Mouse (Mus musculus) liver, embryonic 15.5 days (tissue): ENCODE data around the gene 4930583I09Rik. TPM values are rescaled to one million over a fixed set of nuclear protein-coding genes. Genes with fewer than 3 reads are reported as not detected.

Experiments used
- ATAC-seq: fragments of 200-750 bp; cut with Nextera tagmentation; 2 replicates; pipeline ENCODE4 v1.8.0; 2017; ENCODE audit warnings: moderate number of reproducible peaks, mild to moderate bottlenecking, moderate library complexity; ENCODE audit not compliant: insufficient read depth
- H3K27ac ChIP-seq: fragments of 300-500 bp; sonication (generic); replicated peaks from 2 replicates; pipeline ENCODE4 v1.5.1; 2015; ENCODE audit warnings: mild to moderate bottlenecking, inconsistent platforms
- H3K27me3 ChIP-seq: fragments of 300-500 bp; sonication (generic); 2 replicates; pipeline ENCODE4 v1.6.1; 2015; ENCODE audit warnings: mild to moderate bottlenecking, inconsistent platforms
- H3K36me3 ChIP-seq: fragments of 300-500 bp; sonication (generic); replicated peaks from 2 replicates; pipeline ENCODE4 v1.6.1; 2015; ENCODE audit warnings: moderate library complexity, mild to moderate bottlenecking, inconsistent platforms
- H3K4me1 ChIP-seq: fragments of 300-500 bp; sonication (generic); replicated peaks from 2 replicates; pipeline ENCODE4 v1.6.1; 2015; ENCODE audit warnings: inconsistent platforms
- H3K4me2 ChIP-seq: fragments of 300-500 bp; sonication (generic); 2 replicates; pipeline ENCODE4 v1.6.1; 2015; ENCODE audit warnings: moderate library complexity, mild to moderate bottlenecking, inconsistent platforms
- H3K4me3 ChIP-seq: fragments of 300-500 bp; sonication (generic); replicated peaks from 2 replicates; pipeline ENCODE4 v1.5.1; 2015; ENCODE audit warnings: mild to moderate bottlenecking, inconsistent platforms
- H3K9ac ChIP-seq: fragments of 300-500 bp; sonication (generic); 2 replicates; pipeline ENCODE4 v1.6.1; 2015; ENCODE audit warnings: moderate library complexity, mild to moderate bottlenecking, inconsistent platforms
- H3K9me3 ChIP-seq: fragments of 300-500 bp; sonication (generic); replicated peaks from 2 replicates; pipeline ENCODE4 v1.6.1; 2016; ENCODE audit warnings: inconsistent platforms
- WGBS: fragments of 180-500 bp; shearing (Covaris S2); methylation state at CpG from one replicate; pipeline ENCODE4 v1.1.7; 2015; ENCODE audit warnings: mixed read lengths; ENCODE audit not compliant: insufficient replicate concordance; 5-methylcytosine and 5-hydroxymethylcytosine counted together
- polyA plus RNA-seq: library from polyadenylated mRNA; unstranded; fragments of >200 nt; fragmentation: Nextera tagmentation; extraction: Ambion mirVana; gene quantifications from 2 replicates; pipeline ENCODE4 v1.2.1, GENCODE M21; 2015

Gene 4930583I09Rik
- polyA plus RNA-seq = not detected in 2 replicates

GRCm38 (mm10) chr17:64835928-64836327 lies at the start of gene 4930583I09Rik:
4930583I09Rik (minus strand) TSS chr17:64836071.
- ATAC-seq = no peak
- H3K27ac ChIP-seq = no peak within 1 kb of the TSS
- no peak within 1 kb of the TSS for H3K4me3 ChIP-seq
- H3K36me3 ChIP-seq = no peaks in the 10 kb centered on the region
- H3K9ac ChIP-seq = no peak within 1 kb of the TSS
- no peak within 1 kb of the TSS for H3K4me2 ChIP-seq
- H3K4me1 ChIP-seq = no peaks in the 10 kb centered on the region
- no peaks in the 10 kb centered on the region for H3K9me3 ChIP-seq
- whole genome bisulfite sequencing = 46% methylated on average over 6 of the region's 6 CpGs
- H3K27me3 ChIP-seq = no peaks in the 10 kb centered on the region

DNA sequence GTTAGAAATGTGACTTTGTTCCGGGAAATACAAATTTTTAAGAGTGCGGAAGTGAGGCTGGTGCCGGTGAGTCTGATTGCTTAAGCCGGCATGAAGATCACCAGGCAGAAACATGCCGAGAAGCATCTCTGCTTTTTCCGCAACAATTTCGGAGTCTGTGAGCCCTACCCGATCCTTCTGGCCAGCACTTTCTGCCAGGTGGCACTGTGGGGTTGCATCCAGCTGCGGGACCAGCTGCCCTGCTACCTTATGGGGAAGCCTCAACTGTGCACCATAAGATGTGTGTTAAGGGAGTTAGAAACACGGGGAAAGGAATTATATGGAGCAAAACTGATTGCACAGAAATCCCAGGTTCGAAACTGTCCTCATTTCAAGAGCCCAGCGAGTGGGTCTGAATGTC lies 40.2 kb upstream of the 4930583I09Rik start:
- no peaks in the 10 kb centered on the region for H3K9me3 ChIP-seq
- no peaks in the 10 kb centered on the region for H3K36me3 ChIP-seq
- H3K4me3 ChIP-seq = no peak overlapping the region
- H3K9ac ChIP-seq = no peak overlapping the region
- 66% methylated on average over 12 of the region's 12 CpGs for WGBS
- H3K27me3 ChIP-seq = no peaks in the 10 kb centered on the region
- no peak for ATAC-seq
- no peak overlapping the region for H3K4me2 ChIP-seq
- H3K4me1 ChIP-seq = no peaks in the 10 kb centered on the region
- no peak overlapping the region for H3K27ac ChIP-seq

DNA sequence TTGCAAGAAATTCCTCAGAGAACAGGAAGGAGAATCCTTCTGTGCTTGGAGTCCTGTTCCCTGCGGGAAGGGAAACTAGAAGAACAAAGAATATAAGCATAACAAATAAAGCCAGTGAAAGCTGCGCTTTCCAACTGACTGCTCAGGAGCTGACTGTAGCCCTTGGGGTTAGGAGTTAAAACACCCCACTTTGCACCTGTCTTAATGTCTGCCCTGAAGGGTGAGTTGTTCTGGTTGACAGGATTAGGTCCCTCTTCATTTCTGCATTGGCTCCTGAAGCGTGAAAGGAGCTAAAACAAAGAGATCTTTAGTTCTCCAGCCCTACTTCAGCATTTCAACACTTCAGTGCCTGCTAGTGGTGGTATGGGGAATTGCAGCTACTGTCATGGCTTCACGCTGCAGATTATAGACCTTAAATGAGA lies 37.8 kb upstream of the 4930583I09Rik start:
- Histone ChIP-seq H3K27me3 (no peaks in the 10 kb centered on the region), H3K4me2 (no peak overlapping the region), H3K4me1 (no peaks in the 10 kb centered on the region), H3K27ac (no peak overlapping the region), H3K4me3 (no peak overlapping the region), H3K9ac (no peak overlapping the region), H3K36me3 (no peaks in the 10 kb centered on the region), H3K9me3 (no peaks in the 10 kb centered on the region)
- 32% methylated on average over 4 of the region's 4 CpGs for WGBS
- ATAC-seq = no peak

DNA sequence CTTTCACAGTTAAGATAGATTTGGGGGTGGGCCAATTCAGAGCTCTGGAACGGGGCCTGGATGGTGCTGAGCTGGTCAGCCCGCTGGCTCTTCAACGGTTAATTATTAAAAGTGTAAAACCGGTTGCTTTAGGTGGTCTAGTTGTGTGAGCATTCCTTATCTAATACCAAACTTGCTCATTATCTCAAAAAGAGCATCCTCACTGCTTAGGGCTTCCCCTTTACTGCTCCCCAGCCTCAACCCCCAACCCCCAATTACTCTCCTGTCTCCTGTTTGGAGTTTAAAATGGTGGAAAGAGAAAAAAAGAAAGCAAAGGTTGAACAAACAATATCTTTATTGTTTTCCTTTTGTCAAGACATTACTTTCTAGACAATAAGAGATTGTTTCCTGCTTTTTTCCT lies 27.9 kb upstream of the 4930583I09Rik start:
- Histone ChIP-seq H3K27ac (no peak overlapping the region), H3K4me2 (no peak overlapping the region), H3K9me3 (no peaks in the 10 kb centered on the region), H3K27me3 (no peaks in the 10 kb centered on the region), H3K36me3 (no peaks in the 10 kb centered on the region), H3K4me1 (no peaks in the 10 kb centered on the region), H3K9ac (no peak overlapping the region), H3K4me3 (no peak overlapping the region)
- 28% methylated on average over 4 of the region's 4 CpGs for WGBS
- ATAC-seq = no peak

DNA sequence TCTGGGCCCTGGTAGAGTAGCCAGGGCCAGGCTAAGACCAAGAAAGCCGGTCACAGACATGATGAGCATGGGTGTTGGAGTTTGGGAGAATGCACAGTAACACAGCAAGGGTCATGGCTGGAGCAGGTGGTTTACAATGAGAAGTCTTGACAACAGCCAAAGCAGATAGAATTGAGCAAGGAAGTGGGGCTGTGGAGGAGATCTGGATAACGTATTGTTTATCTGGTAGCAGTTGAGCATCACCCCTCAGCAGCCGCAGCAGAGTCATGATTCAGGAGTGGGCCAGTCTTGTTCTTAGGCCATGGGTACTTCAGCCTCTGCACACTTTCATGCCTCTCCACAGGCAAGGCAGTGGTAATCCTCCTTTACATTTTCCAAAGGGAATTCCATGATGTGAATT lies 25.1 kb upstream of the 4930583I09Rik start:
- Histone ChIP-seq H3K9me3 (no peaks in the 10 kb centered on the region), H3K4me2 (no peak overlapping the region), H3K27ac (no peak overlapping the region), H3K4me3 (no peak overlapping the region), H3K36me3 (no peaks in the 10 kb centered on the region), H3K9ac (no peak overlapping the region), H3K4me1 (no peaks in the 10 kb centered on the region), H3K27me3 (no peaks in the 10 kb centered on the region)
- WGBS = 41% methylated on average over 3 of the region's 3 CpGs
- ATAC-seq = no peak

DNA sequence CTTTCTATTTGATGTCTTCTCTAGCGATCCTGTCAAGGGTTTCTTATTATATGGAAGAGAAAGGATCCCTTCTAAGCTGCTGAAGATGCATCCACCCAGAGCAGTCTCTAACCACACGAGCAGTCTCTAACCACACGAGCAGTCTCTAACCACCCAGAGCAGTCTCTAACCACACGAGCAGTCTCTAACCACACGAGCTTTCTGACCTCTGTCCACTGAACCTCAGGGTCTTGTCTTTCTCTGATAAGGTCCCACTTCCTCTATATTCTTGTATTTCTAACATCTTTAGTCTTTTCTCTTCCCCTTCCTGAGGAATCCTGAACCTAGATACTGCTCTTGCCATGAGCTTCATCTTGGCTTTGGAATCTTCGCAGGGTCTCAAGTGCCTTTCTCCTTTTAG lies 23.0 kb upstream of the 4930583I09Rik start:
- Histone ChIP-seq H3K9me3 (no peaks in the 10 kb centered on the region), H3K27me3 (no peaks in the 10 kb centered on the region), H3K27ac (no peak overlapping the region), H3K4me1 (no peaks in the 10 kb centered on the region), H3K9ac (no peak overlapping the region), H3K36me3 (no peaks in the 10 kb centered on the region), H3K4me2 (no peak overlapping the region), H3K4me3 (no peak overlapping the region)
- no peak for ATAC-seq
- WGBS = 5% methylated on average over 6 of the region's 6 CpGs

- Histone ChIP-seq H3K27ac (no peak overlapping the region), H3K9me3 (no peaks in the 10 kb centered on the region), H3K4me3 (no peak overlapping the region), H3K27me3 (no peaks in the 10 kb centered on the region), H3K4me2 (no peak overlapping the region), H3K4me1 (no peaks in the 10 kb centered on the region), H3K9ac (no peak overlapping the region), H3K36me3 (no peaks in the 10 kb centered on the region)
- WGBS = 59% methylated on average over 4 of the region's 4 CpGs
- no peak for ATAC-seq
These were observed 12.2 kb upstream of the 4930583I09Rik start for GRCm38 (mm10) chr17:64848031-64848430.

DNA sequence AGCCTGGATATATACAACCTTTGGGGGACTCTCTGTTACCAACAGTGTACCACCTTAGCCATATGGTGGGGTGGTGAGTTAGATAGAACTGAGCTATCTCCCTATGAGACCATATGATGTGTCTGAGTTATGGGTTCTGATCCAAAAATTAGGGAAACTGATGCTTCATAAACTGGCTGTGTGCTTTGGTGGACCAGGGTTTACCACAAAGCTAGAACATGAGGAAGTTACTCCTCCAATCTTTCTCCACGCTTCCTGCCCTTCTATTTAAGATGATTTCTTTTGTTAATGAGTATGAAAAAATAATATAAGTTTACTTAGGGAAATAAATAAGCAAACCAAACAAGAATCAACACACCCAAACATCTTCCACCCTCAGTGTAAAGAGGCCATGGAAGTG lies 10.8 kb upstream of the 4930583I09Rik start:
- Histone ChIP-seq H3K4me2 (no peak overlapping the region), H3K36me3 (no peaks in the 10 kb centered on the region), H3K27ac (no peak overlapping the region), H3K4me1 (no peaks in the 10 kb centered on the region), H3K9ac (no peak overlapping the region), H3K27me3 (no peaks in the 10 kb centered on the region), H3K9me3 (no peaks in the 10 kb centered on the region), H3K4me3 (no peak overlapping the region)
- 26% methylated on average over 1 of the region's 1 CpGs for WGBS
- ATAC-seq = no peak

DNA sequence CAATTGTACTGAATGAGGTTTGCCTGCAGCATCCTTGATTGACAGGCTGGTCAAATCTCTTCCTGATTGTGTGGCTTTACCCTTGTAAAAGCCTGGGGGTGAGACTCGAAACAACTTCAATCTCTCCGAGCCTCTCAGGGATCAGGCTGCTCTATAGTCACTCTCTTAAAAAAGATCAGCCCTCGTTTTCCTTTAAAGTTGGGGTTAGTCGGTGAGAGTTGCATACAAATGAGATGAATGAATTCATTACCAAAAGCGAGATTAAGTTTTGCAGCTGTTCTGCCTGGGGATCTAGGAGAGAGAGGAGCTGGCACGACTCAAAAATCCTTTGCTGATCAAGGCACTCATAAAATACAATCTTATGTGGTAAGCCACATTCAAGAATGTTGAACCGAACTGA lies 1.0 kb upstream of the 4930583I09Rik start:
- no peak for ATAC-seq
- H3K9me3 ChIP-seq = no peaks in the 10 kb centered on the region
- H3K27ac ChIP-seq = no peak overlapping the region
- no peaks in the 10 kb centered on the region for H3K36me3 ChIP-seq
- no peak overlapping the region for H3K4me3 ChIP-seq
- no peak overlapping the region for H3K9ac ChIP-seq
- no peak overlapping the region for H3K4me2 ChIP-seq
- no peaks in the 10 kb centered on the region for H3K27me3 ChIP-seq
- H3K4me1 ChIP-seq = no peaks in the 10 kb centered on the region
- WGBS = 29% methylated on average over 7 of the region's 7 CpGs

DNA sequence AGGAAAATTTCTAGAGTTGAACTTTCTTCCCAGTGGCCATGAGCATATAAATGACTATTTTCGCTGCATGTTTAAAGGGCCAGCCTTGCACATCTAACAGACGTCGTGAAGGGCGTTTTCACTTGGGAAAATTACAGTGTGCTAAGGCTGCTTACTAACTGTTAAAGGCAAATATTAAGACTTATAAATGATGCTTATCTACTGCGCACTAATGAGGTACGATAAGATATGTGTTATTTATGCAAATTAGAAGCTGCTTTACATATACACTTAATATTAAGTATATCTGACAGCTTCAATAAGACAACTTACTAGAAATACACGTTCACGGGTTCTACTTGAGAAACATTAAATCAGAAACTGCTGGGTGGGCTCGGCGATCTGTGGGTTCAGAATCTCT lies 481 bp upstream of the 4930583I09Rik start:
- Histone ChIP-seq H3K4me2 (no peak overlapping the region), H3K9ac (no peak overlapping the region), H3K36me3 (no peaks in the 10 kb centered on the region), H3K27ac (no peak overlapping the region), H3K27me3 (no peaks in the 10 kb centered on the region), H3K9me3 (no peaks in the 10 kb centered on the region), H3K4me3 (no peak overlapping the region), H3K4me1 (no peaks in the 10 kb centered on the region)
- no peak for ATAC-seq
- WGBS = 70% methylated on average over 10 of the region's 10 CpGs

- no peak overlapping the region for H3K4me3 ChIP-seq
- no peak overlapping the region for H3K4me2 ChIP-seq
- no peaks in the 10 kb centered on the region for H3K36me3 ChIP-seq
- no peaks in the 10 kb centered on the region for H3K9me3 ChIP-seq
- 61% methylated on average over 7 of the region's 7 CpGs for whole genome bisulfite sequencing
- no peaks in the 10 kb centered on the region for H3K4me1 ChIP-seq
- ATAC-seq = no peak
- no peak overlapping the region for H3K9ac ChIP-seq
- H3K27ac ChIP-seq = no peak overlapping the region
- H3K27me3 ChIP-seq = no peaks in the 10 kb centered on the region
These were observed 1.9 kb downstream of the 4930583I09Rik start for GRCm38 (mm10) chr17:64833906-64834490.

- no peaks in the 10 kb centered on the region for H3K4me1 ChIP-seq
- H3K4me3 ChIP-seq = no peak overlapping the region
- no peak overlapping the region for H3K4me2 ChIP-seq
- no peaks in the 10 kb centered on the region for H3K27me3 ChIP-seq
- no peak for ATAC-seq
- H3K27ac ChIP-seq = no peak overlapping the region
- H3K9ac ChIP-seq = no peak overlapping the region
- H3K36me3 ChIP-seq = no peaks in the 10 kb centered on the region
- WGBS = 64% methylated on average over 2 of the region's 2 CpGs
- no peaks in the 10 kb centered on the region for H3K9me3 ChIP-seq
These were observed 2.8 kb downstream of the 4930583I09Rik start for GRCm38 (mm10) chr17:64833071-64833470.
